ENCODE assay signal across 13 mouse cellular contexts in the genomic region with DNA sequence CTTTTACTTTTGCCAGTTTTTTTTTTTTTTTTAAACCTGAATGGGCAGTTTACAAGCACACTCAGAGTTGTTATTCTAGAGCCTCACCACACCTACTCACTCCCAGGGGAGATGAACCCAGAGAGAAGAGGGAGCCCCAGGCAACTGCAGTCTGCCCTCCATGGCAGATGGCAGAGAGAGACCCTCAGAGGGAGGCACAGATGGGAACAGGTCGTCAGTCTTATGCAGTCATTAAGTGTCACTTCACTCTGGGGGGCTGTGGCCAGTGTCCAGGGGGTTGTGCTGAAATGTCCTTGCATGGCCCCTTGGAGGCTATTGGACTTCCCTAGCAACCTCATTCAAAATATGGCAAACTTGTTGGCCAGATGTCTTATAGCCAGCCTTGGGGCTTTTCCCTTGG.
DNase-seq lines count a peak whose midpoint lies in the region; ATAC-seq lines count a peak whose summit lies in the region.
"Had no signal": no experiment of that assay in that cellular context is flagged by ENCODE, and none has a peak within 500 bp of the region (broad histone marks: within the 10 kb centered on the region; RNA-seq: fewer than 3 reads in every experiment).

No protein-coding gene starts in this region.

- H3K4me1 ChIP-seq in forebrain, embryonic 16.5 days (replicated peaks; ENCODE audit: control insufficient read depth, insufficient read depth, low read length) = peaks cover 11% of the 10 kb centered on the region
- peaks cover 22% of the 10 kb centered on the region for H3K4me1 ChIP-seq in midbrain, embryonic 10.5 days
- peaks cover 10% of the 10 kb centered on the region; the same call in 1 of the 2 replicates for H3K4me1 ChIP-seq in neural tube, embryonic 14.5 days (ENCODE audit: control insufficient read depth, insufficient read depth, low read length)
- H3K4me1 ChIP-seq: intestine, embryonic 15.5 days had no signal

- DNase-seq in left cerebral cortex, postnatal 4 days = peak; percentile 74
- DNase-seq in left cerebral cortex, adult 11 months (ENCODE audit: low spot score) = no peak
- no peak for DNase-seq in midbrain, embryonic 10.5 days (ENCODE audit: low spot score)
- no peak for DNase-seq in adrenal gland, adult 8-10 months
- DNase-seq: cerebellum, adult 2 months; lung, postnatal 10 days; thymus, postnatal 25 days had no signal

- no peak overlapping the region for H3K4me3 ChIP-seq in forebrain, embryonic 16.5 days (replicated peaks; ENCODE audit: low read length)
- no peak overlapping the region for H3K4me3 ChIP-seq in midbrain, embryonic 10.5 days
- no peak overlapping the region for H3K4me3 ChIP-seq in neural tube, embryonic 14.5 days (ENCODE audit: low read depth, low read length)
- H3K4me3 ChIP-seq: intestine, embryonic 15.5 days had no signal

- peak; percentile 57 for ATAC-seq in forebrain, embryonic 16.5 days
- peak; percentile 72; the same call in 1 of the 2 replicates for ATAC-seq in neural tube, embryonic 14.5 days (ENCODE audit: low read depth)
- no peak for ATAC-seq in megakaryocyte, adult 5-6 weeks (ENCODE audit: poor library complexity, severe bottlenecking)
- ATAC-seq: CD4-positive, CD25-positive, alpha-beta regulatory T cell, adult 4 months; intestine, embryonic 15.5 days had no signal

- no peak overlapping the region for H3K4me2 ChIP-seq in forebrain, embryonic 16.5 days (ENCODE audit: low read length)
- no peak overlapping the region for H3K4me2 ChIP-seq in neural tube, embryonic 14.5 days (ENCODE audit: low read depth, low read length)
- H3K4me2 ChIP-seq: intestine, embryonic 15.5 days had no signal

- WGBS in forebrain, embryonic 16.5 days = 4% methylated on average over 1 of the region's 1 CpGs
- WGBS in midbrain, embryonic 10.5 days = 31% methylated on average over 1 of the region's 1 CpGs
- WGBS in neural tube, embryonic 14.5 days = 3% methylated on average over 1 of the region's 1 CpGs

- no peak overlapping the region for H3K9ac ChIP-seq in forebrain, embryonic 16.5 days (replicated peaks; ENCODE audit: low read depth, low read length)
- H3K9ac ChIP-seq in neural tube, embryonic 14.5 days (replicated peaks; ENCODE audit: low read depth, low read length) = no peak overlapping the region
- H3K9ac ChIP-seq: intestine, embryonic 15.5 days; liver, embryonic 14.5 days had no signal

- H3K36me3 ChIP-seq in forebrain, embryonic 16.5 days (ENCODE audit: control insufficient read depth, insufficient read depth) = no peaks in the 10 kb centered on the region
- no peaks in the 10 kb centered on the region for H3K36me3 ChIP-seq in midbrain, embryonic 10.5 days
- H3K36me3 ChIP-seq in neural tube, embryonic 14.5 days (ENCODE audit: control insufficient read depth, insufficient read depth, low read length) = no peaks in the 10 kb centered on the region
- H3K36me3 ChIP-seq: intestine, embryonic 15.5 days had no signal

- intact Hi-C loops in left cerebral cortex, postnatal 4 days (cut with DNase I) = no loop called here

- H3K27me3 ChIP-seq in forebrain, embryonic 16.5 days (replicated peaks; ENCODE audit: control insufficient read depth, insufficient read depth, low read length) = no peaks in the 10 kb centered on the region
- peaks cover 34% of the 10 kb centered on the region for H3K27me3 ChIP-seq in midbrain, embryonic 10.5 days (ENCODE audit: low read depth, poor library complexity, severe bottlenecking)
- 0 out of 2 replicates have a peak, but pooled peaks cover 2% of the 10 kb centered on the region for H3K27me3 ChIP-seq in neural tube, embryonic 14.5 days (ENCODE audit: control insufficient read depth, insufficient read depth, low read length)
- H3K27me3 ChIP-seq: intestine, embryonic 15.5 days had no signal

- no peak overlapping the region for H3K27ac ChIP-seq in forebrain, embryonic 16.5 days (ENCODE audit: low read length)
- H3K27ac ChIP-seq in midbrain, embryonic 10.5 days (replicated peaks) = peak overlapping the region; percentile 1; the same call in 1 of the 2 replicates
- H3K27ac ChIP-seq in neural tube, embryonic 14.5 days (ENCODE audit: low read depth, low read length) = no peak overlapping the region
- H3K27ac ChIP-seq: intestine, embryonic 15.5 days; liver, embryonic 14.5 days had no signal

- no peaks in the 10 kb centered on the region for H3K9me3 ChIP-seq in forebrain, embryonic 16.5 days (ENCODE audit: control insufficient read depth, low read length)
- H3K9me3 ChIP-seq in midbrain, embryonic 10.5 days (replicated peaks) = no peaks in the 10 kb centered on the region
- no peaks in the 10 kb centered on the region for H3K9me3 ChIP-seq in neural tube, embryonic 14.5 days (ENCODE audit: control insufficient read depth, low read length)
- H3K9me3 ChIP-seq: intestine, embryonic 15.5 days had no signal
